Mouse (Mus musculus) myocyte (in vitro differentiated cells): ENCODE measurements around the gene Fbxo30.

Experiments used
- CEBPB ChIP-seq: IDR thresholded peaks from 2 replicates; pipeline ENCODE4 v1.6.1; 2011; ENCODE audit warnings: mild to moderate bottlenecking, moderate library complexity; ENCODE audit not compliant: poor library complexity, insufficient read depth, severe bottlenecking
- MYOD1 ChIP-seq, 3 experiments: IDR thresholded peaks; one replicate each; pipeline ENCODE4 v1.6.1; 2011; ENCODE audit warnings: control low read depth in 2 of 3, low read depth in 2 of 3, mild to moderate bottlenecking in 2 of 3, moderate library complexity in 1 of 3; ENCODE audit not compliant: insufficient read length in 2 of 3, control insufficient read depth in 1 of 3
- POLR2A ChIP-seq: IDR thresholded peaks from one replicate; pipeline ENCODE4 v1.6.1; 2011; ENCODE audit warnings: low read depth, mild to moderate bottlenecking, control low read depth, moderate library complexity; ENCODE audit not compliant: insufficient read length
- POLR2AphosphoS2 ChIP-seq: IDR thresholded peaks from one replicate; pipeline ENCODE4 v1.6.1; 2011; ENCODE audit warnings: low read depth, control low read depth; ENCODE audit not compliant: insufficient read length

DNA sequence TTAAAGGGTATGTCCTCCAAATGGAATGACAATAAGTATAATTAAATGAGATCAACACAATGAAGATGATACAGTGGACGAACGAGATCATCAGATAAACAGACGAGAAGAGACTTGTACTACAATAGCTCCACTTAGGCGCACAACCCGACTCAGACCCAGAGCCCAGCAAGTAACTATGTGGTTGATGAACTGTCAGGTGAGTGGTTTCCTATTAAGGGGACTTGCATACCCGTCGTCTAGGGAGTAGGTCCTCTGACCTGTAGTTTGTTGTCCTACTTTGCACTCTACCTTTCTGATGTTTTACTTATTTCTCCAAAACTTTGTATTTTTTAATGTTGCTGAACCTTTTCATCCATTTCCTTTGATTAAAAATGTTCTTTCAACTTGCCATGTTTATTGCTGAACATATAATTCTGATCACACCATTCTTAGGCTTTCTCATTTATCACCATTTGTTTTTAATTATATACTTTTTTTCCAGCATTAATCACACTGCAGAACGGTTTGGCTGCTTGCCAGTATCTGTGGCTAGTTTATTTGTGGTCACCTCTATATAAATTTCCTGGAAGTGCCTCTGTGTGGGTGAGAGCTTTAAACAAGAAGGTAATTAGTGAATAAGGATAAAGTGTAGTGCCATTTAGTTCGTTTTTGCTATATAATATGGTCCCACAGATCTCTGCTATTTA, 24.4 kb downstream of the Fbxo30 start:
- no peak for TF ChIP-seq MYOD1 (IDR thresholded peaks at IDR 0.05; ENCODE audit: control insufficient read depth in 1 of 3, insufficient read length in 2 of 3, low read depth in 2 of 3)
- TF ChIP-seq POLR2A, result no peak
- no peak for TF ChIP-seq POLR2AphosphoS2
- no peak for TF ChIP-seq CEBPB
